Mouse (Mus musculus) kidney, embryonic 16.5 days (tissue): ENCODE data around the gene Zbed4. TPM values are rescaled to one million over a fixed set of nuclear protein-coding genes. Genes with fewer than 3 reads are reported as not detected.
"Not testable (repeated sequence)": the region's sequence is repeated elsewhere in the genome, so short reads cannot be mapped to it uniquely, and the experiment has no call there.

Source experiments
- ATAC-seq: fragments of 200-750 bp; cut with Nextera tagmentation; 2 replicates; pipeline ENCODE4 v1.8.0; 2017; ENCODE audit warnings: moderate TSS enrichment; ENCODE audit not compliant: low FRiP score, low TSS enrichment
- H3K27ac ChIP-seq: fragments of 300-500 bp; sonication (generic); 2 replicates; pipeline ENCODE4 v1.5.1; 2014; ENCODE audit warnings: low read length
- H3K27me3 ChIP-seq: fragments of 300-500 bp; sonication (generic); 2 replicates; pipeline ENCODE4 v1.6.1; 2014; ENCODE audit warnings: low read length, control low read depth, mixed read lengths; ENCODE audit not compliant: insufficient read depth
- H3K36me3 ChIP-seq: fragments of 300-500 bp; sonication (generic); 2 replicates; pipeline ENCODE4 v1.6.1; 2014; ENCODE audit warnings: low read length, control low read depth, mixed read lengths; ENCODE audit not compliant: insufficient read depth
- H3K4me1 ChIP-seq: fragments of 300-500 bp; sonication (generic); 2 replicates; pipeline ENCODE4 v1.6.1; 2014; ENCODE audit warnings: low read length, control low read depth, mixed read lengths; ENCODE audit not compliant: insufficient read depth
- H3K4me2 ChIP-seq: fragments of 300-500 bp; sonication (generic); replicated peaks from 2 replicates; pipeline ENCODE4 v1.6.1; 2014; ENCODE audit warnings: low read depth, low read length
- H3K4me3 ChIP-seq: fragments of 300-500 bp; sonication (generic); 2 replicates; pipeline ENCODE4 v1.5.1; 2014; ENCODE audit warnings: mild to moderate bottlenecking, low read length
- H3K9ac ChIP-seq: fragments of 300-500 bp; sonication (generic); replicated peaks from 2 replicates; pipeline ENCODE4 v1.6.1; 2014; ENCODE audit warnings: low read length
- H3K9me3 ChIP-seq: fragments of 300-500 bp; sonication (generic); 2 replicates; pipeline ENCODE4 v1.6.1; 2016; ENCODE audit warnings: low read length, control low read depth
- WGBS: fragments of 180-500 bp; shearing (Covaris S2); extraction: QIAGEN DNeasy Blood & Tissue Kit; methylation state at CpG from one replicate; pipeline ENCODE4 v1.1.7; 2014; 5-methylcytosine and 5-hydroxymethylcytosine counted together
- polyA plus RNA-seq: library from polyadenylated mRNA; unstranded; fragments of >200 nt; fragmentation: Nextera tagmentation; extraction: Ambion mirVana; gene quantifications from 2 replicates; pipeline ENCODE4 v1.2.1, GENCODE M21; 2015

Zbed4 gene
- 22.0 and 23.1 TPM in 2 replicates for polyA plus RNA-seq

DNA sequence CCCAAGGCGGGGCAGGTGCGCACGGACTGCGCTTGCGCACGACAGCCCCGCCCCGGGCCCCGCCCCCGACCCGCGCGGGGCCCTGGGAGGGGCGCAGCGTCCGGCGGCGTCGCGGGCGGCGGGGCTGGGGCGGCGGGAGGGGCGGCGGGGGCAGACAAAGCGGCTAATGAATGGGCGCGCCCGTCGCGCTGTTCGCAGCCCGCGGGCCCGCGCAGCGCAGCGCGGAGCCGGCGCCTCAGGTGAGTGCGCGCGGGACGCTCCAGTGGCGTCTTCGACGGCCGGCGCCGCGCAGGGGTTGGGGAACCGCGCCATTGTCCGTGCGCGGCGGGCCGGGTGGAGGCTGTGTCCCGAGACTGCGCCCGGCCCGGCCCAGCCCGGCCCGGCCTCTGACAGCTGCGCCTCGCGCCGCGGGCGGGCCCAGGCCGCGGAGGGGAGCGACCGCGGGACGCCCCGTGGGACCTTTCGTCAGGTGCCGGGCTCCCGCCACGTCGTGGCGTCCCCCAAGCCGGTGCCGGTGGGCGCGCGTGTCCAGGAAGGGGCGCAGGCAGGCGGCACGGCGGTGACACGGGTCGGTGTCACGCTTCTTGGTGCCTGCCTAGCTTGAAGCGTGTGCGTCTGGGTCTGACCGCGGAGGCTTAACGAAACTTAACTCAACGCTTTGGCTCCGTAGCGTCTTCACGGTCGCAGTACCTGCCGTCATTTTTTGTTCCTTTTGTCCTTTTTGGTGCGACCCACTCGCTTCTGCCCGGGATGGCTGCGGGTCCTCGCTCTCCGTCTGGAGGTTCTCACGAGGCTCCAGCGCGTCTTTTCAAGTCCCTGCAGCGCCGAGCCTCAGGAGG lies at the start of gene Zbed4:
Gene Zbed4 (plus strand): TSS at position 97 of the 839 bp plus-strand sequence.
- no peaks in the 10 kb centered on the region for H3K9me3 ChIP-seq
- peak within 1 kb of the TSS; percentile 93 for H3K9ac ChIP-seq
- peaks cover 20% of the 10 kb centered on the region for H3K4me1 ChIP-seq
- ATAC-seq = peak; percentile 80; the same call in 1 of the 2 replicates
- no peaks in the 10 kb centered on the region for H3K27me3 ChIP-seq
- peak within 1 kb of the TSS; percentile 81 for H3K4me2 ChIP-seq
- peak within 1 kb of the TSS; percentile 94 for H3K27ac ChIP-seq
- WGBS = under 1% methylated on average over 64 of the region's 119 CpGs
- H3K36me3 ChIP-seq = 0 out of 2 replicates have a peak, but pooled peaks cover 3% of the 10 kb centered on the region
- peak within 1 kb of the TSS; percentile 86 for H3K4me3 ChIP-seq

DNA sequence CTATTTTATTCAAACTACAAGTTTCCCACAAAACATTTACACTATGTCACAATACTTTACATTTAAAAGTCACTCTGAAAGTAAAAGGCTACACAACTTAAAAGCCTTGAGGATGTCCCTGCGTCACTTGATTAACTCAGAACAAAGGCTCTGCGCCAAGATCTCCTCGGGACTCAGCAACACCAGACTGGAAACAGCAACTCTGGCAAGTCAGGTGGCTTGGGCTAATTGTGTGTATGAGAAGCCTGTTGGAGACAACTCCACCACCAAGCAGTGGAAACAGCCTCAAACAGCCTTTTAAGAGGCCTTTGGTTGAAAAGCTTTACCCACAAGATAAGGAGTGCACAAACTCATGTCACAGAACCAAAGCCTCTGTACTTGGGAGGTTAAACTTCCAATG lies 49.0 kb upstream of the Zbed4 start:
- Histone ChIP-seq H3K9me3 (no peaks in the 10 kb centered on the region), H3K27ac (no peak overlapping the region), H3K4me1 (no peaks in the 10 kb centered on the region), H3K36me3 (peaks cover 73% of the 10 kb centered on the region), H3K9ac (no peak overlapping the region), H3K27me3 (no peaks in the 10 kb centered on the region), H3K4me3 (no peak overlapping the region), H3K4me2 (no peak overlapping the region)
- no peak for ATAC-seq
- WGBS = 85% methylated on average over 3 of the region's 3 CpGs

DNA sequence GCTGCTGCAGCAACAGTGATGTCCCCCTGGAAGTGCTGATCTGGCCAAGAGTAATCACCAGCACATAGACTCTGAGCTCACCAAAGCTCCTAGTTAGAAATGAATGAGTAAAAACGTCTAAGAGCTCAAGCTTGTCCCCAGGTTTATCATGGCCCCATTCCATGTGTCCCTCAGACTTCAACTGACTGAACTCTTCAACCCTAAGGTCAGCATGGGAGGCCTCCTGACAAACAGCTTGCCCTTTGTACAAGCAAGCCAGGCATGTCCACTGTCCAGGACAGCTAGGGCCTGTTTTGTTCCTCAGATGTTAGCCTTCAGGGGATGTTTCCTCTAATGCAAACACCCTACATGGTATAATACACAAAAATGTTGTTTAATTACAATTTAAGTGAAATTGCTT lies 47.2 kb upstream of the Zbed4 start:
- Histone ChIP-seq H3K27ac (no peak overlapping the region), H3K9ac (no peak overlapping the region), H3K4me2 (no peak overlapping the region), H3K4me3 (no peak overlapping the region), H3K4me1 (no peaks in the 10 kb centered on the region), H3K9me3 (no peaks in the 10 kb centered on the region), H3K27me3 (no peaks in the 10 kb centered on the region), H3K36me3 (peaks cover 77% of the 10 kb centered on the region)
- WGBS = 57% methylated on average over 1 of the region's 1 CpGs
- no peak for ATAC-seq

DNA sequence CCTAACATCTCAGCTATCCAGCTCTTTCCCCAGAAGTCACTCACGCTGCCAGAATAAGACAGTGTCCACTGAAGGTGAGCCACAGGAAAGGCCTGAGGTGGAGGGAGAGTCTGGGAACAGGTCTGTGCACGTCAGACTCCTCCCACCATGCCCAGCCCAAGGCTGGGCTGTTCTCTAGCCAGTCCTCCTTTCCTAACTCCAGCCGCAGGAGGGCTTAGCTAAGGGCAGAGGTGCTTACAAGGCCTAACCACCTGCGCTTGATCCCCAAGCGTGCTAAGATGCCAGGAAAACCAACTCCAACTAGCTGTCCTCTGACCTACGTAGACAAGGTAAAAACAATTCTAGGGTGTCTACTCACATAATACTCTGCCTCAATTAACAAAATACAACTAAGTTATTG lies 45.1 kb upstream of the Zbed4 start:
- H3K4me3 ChIP-seq = no peak overlapping the region
- no peaks in the 10 kb centered on the region for H3K4me1 ChIP-seq
- no peak overlapping the region for H3K4me2 ChIP-seq
- H3K36me3 ChIP-seq = peaks cover 77% of the 10 kb centered on the region
- ATAC-seq = no peak
- no peaks in the 10 kb centered on the region for H3K27me3 ChIP-seq
- WGBS = 88% methylated on average over 6 of the region's 6 CpGs
- H3K9ac ChIP-seq = no peak overlapping the region
- no peaks in the 10 kb centered on the region for H3K9me3 ChIP-seq
- H3K27ac ChIP-seq = no peak overlapping the region

DNA sequence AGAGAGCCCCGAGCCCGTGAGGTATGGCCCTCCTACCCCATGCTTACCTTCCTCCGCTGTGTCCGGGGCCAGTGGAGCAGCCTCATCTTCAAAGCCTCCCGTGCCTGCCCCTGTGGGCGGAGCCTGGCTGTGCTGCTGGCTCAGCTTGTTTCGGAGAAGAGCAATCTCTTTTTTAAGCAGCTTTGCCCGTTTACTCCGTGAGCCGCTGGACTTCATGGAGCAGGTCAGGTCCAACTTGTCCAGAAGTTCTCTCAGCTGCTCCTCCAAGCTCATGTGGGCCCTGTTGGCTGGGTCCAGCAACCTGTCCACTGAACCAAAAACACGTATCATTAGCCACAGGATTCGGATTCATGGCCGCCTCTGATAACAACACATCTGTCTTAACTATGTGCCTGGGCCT lies 44.5 kb upstream of the Zbed4 start:
- WGBS = 74% methylated on average over 13 of the region's 13 CpGs
- H3K27ac ChIP-seq, ATAC-seq, H3K4me1 ChIP-seq, H3K9ac ChIP-seq, H3K27me3 ChIP-seq, H3K4me2 ChIP-seq, H3K9me3 ChIP-seq, H3K4me3 ChIP-seq: not testable (repeated sequence)
- H3K36me3 ChIP-seq = peaks cover 81% of the 10 kb centered on the region

DNA sequence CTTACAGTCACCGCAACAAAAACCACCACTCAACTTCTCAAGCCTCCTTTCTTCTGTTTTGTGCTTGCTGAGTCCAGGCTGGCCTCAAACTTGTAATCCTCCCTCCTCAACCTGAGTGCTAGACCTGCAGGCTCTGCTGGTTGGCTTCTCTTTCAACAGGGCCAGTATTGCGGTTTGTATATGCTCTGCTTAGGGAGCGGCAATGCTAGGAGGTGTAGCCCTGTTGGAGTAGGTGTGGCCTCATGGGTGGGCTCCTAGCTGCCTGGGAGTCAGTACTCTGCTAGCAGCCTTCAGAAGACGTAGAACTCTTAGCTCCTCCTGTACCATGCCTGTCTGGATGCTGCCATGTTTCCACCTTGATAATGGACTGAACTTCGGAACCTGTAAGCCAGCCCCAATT lies 43.3 kb upstream of the Zbed4 start:
- no peaks in the 10 kb centered on the region for H3K9me3 ChIP-seq
- no peak overlapping the region for H3K4me2 ChIP-seq
- H3K9ac ChIP-seq = no peak overlapping the region
- 94% methylated on average over 5 of the region's 5 CpGs for WGBS
- H3K4me1 ChIP-seq = no peaks in the 10 kb centered on the region
- H3K27me3 ChIP-seq = no peaks in the 10 kb centered on the region
- H3K36me3 ChIP-seq = peaks cover 84% of the 10 kb centered on the region
- no peak for ATAC-seq
- H3K4me3 ChIP-seq = no peak overlapping the region
- no peak overlapping the region for H3K27ac ChIP-seq

DNA sequence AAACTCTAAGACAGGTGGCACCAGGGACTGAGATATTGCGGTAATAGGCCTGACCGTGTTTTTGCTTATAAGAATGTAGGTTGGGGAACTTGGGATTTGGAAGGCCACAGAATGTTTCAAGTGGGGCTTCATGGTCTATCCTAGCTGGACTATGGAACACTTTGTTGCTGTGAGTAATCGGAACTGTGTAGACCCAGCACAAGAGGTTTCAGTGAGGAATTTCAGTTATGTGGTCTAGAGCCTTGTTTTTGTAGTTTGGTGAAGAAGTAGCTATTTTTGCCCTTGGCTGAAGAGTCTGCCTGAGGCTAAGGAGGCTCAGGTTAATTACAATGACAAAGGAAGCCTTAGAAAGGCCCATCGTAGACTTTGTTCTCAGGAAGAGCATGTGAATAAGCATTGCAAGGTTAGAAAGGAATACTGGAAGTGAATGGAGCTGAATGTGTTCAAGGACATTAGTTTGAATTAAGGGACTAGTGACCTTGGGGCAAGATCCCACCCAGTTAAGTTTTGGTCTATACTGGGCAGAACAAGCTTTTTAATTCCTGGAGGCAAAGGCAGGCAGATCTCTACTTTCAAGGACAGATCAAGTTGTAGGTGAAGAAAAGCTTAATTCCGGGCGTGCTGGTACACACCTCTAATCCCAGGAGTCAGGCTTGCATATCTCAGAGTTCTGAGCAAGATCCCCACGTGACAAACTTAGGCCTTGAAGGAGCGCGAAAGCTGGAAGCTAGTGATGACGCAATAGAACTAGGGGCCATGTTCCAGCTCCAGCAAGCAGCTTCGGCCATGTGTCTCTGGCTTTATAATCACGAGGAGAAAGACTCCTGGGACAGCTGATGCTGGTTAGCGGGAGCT lies 42.6 kb upstream of the Zbed4 start:
- no peak overlapping the region for H3K9ac ChIP-seq
- no peaks in the 10 kb centered on the region for H3K9me3 ChIP-seq
- no peak overlapping the region for H3K27ac ChIP-seq
- WGBS = 91% methylated on average over 13 of the region's 13 CpGs
- no peaks in the 10 kb centered on the region for H3K27me3 ChIP-seq
- no peak overlapping the region for H3K4me3 ChIP-seq
- peaks cover 84% of the 10 kb centered on the region for H3K36me3 ChIP-seq
- no peak overlapping the region for H3K4me2 ChIP-seq
- no peak for ATAC-seq
- H3K4me1 ChIP-seq = no peaks in the 10 kb centered on the region

DNA sequence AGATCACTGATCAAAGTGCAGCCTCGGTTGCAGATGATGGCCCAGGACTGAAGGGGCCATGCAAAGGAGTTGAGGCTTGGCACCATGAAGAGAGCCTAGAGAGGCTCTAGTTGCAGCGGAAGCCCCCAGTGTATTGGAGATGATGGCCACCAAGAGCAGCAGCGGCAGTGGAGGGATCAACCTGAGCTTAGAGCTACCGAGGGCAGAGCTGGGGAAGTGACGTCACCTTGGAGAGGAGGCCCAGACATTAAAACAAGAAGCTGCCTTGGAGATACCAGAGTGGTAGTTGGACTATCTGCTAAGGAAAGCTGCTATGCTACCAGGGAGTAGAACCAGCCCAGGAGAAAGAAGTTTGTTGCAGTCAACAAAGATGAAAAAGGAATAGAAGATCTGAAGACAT lies 41.6 kb upstream of the Zbed4 start:
- Histone ChIP-seq H3K27ac (no peak overlapping the region), H3K9ac (no peak overlapping the region), H3K4me3 (no peak overlapping the region), H3K4me1 (no peaks in the 10 kb centered on the region), H3K27me3 (no peaks in the 10 kb centered on the region), H3K36me3 (peaks cover 90% of the 10 kb centered on the region), H3K9me3 (no peaks in the 10 kb centered on the region), H3K4me2 (no peak overlapping the region)
- no peak for ATAC-seq
- 92% methylated on average over 5 of the region's 5 CpGs for WGBS

DNA sequence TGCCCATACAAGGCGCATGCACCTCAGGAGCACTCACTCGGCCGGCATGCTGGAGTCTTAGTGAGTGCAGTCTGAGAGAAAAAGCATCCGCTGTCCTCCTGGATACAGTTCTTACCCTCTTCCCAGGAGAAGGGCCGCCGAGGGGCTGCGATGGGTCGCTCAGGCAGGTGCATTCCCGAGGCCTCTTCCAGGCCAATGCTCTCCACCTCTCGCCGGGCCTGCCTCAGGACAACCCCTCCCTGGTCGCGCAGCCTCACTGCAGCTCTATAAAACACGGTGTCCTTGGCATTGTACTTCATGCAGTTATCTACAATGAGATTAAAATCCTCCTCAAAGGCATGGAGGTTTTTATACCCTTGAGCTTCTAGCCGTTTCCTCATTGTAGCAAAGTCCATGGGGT lies 39.0 kb upstream of the Zbed4 start:
- WGBS = 96% methylated on average over 15 of the region's 15 CpGs
- Histone ChIP-seq H3K9ac (no peak overlapping the region), H3K4me2 (no peak overlapping the region), H3K4me3 (no peak overlapping the region), H3K9me3 (no peaks in the 10 kb centered on the region), H3K4me1 (no peaks in the 10 kb centered on the region), H3K36me3 (peaks cover 88% of the 10 kb centered on the region), H3K27me3 (no peaks in the 10 kb centered on the region), H3K27ac (no peak overlapping the region)
- ATAC-seq = no peak
